Mouse (Mus musculus): ENCODE data around the gene Adgrg6.
A peak's percentile ranks its signal among the peaks of the same experiment; 100 is the strongest.

Gene Adgrg6

GRCm38 (mm10) chr10:14544941-14545717 is at the start of gene Adgrg6:
Gene Adgrg6 (minus strand): TSS chr10:14545659.
- peak; percentile 28 for DNase-seq (ENCODE audit: low read depth)

DNA sequence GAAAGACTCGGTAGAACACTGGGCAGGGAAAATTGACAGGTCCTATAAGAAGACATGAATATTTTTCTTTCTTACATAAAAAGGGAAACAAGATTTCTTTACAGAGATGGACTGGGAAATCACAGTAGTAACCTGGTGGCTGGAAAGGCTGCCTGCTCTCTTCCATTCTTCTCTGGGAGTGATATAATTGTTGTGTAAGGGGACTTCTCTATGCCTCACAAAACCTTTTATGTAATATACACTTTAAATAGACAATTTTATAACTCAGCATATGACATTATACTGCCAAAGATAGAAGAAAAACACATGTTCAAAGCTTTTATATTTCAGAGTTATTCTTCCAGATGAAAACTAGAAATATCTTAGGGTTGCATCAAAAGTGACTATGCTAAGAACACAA is 46.8 kb upstream of the Adgrg6 start:
- no peak for DNase-seq (ENCODE audit: low read depth)

- no peak for DNase-seq (ENCODE audit: low read depth)
Observed at GRCm38 (mm10) chr10:14590816-14591215, 45.4 kb upstream of the Adgrg6 start.

DNA sequence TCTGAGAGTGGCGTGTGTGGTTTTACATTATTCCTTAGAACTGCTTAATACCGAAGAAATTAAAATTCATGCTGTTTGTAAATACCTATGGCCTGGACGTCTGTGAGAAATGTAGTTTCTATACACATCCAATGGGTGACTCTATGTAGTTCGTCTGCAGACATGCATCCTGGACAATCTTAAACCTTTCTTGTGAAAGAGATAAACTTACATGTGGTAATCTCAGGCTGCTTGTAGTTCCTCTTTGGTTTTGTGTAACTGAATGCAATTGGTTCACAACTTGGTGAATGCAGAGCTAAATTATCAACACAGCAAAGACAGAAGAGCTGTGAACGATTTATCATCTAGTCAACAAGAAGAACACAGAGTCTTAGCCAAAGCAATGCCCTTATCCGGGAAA is 44.2 kb upstream of the Adgrg6 start:
- DNase-seq (ENCODE audit: low read depth): no peak

- DNase-seq (ENCODE audit: low read depth): no peak
Observed at GRCm38 (mm10) chr10:14583496-14583895, 38.0 kb upstream of the Adgrg6 start.

- peak; percentile 10 for DNase-seq (ENCODE audit: low read depth)
Observed at GRCm38 (mm10) chr10:14574255-14574654, 28.8 kb upstream of the Adgrg6 start.

GRCm38 (mm10) chr10:14571143-14571542 is 25.7 kb upstream of the Adgrg6 start:
- DNase-seq (ENCODE audit: low read depth): peak; percentile 46

- DNase-seq (ENCODE audit: low read depth): no peak
Observed at GRCm38 (mm10) chr10:14570616-14571015, 25.2 kb upstream of the Adgrg6 start.

DNA sequence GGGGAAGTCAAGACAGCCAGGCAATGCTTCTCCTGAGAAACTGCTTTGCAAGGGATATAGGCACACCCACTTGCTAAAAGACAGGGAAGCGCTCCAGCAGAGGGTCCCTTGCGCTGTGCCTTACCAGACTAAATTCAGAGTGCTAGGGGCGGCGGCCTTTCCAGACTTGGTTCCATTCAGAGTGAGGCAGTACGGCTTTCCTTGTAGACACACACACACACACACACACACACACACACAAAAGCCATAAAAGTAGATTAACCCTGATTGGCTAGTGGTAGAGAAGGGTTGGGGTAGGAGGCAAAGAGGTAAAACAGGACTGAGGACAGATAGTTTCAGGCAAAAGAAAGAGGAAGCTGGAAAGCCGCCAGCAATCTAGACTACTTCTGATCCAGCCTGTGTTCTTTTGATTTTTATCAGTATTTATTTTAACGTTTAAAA is 672 bp upstream of the Adgrg6 start:
- DNase-seq (ENCODE audit: low read depth): no peak

GRCm38 (mm10) chr10:14544608-14544940 is 885 bp downstream of the Adgrg6 start:
- no peak for DNase-seq (ENCODE audit: low read depth)

- peak; percentile 40 for DNase-seq (ENCODE audit: low read depth)
Observed at GRCm38 (mm10) chr10:14543511-14544067, 1.9 kb downstream of the Adgrg6 start.

DNA sequence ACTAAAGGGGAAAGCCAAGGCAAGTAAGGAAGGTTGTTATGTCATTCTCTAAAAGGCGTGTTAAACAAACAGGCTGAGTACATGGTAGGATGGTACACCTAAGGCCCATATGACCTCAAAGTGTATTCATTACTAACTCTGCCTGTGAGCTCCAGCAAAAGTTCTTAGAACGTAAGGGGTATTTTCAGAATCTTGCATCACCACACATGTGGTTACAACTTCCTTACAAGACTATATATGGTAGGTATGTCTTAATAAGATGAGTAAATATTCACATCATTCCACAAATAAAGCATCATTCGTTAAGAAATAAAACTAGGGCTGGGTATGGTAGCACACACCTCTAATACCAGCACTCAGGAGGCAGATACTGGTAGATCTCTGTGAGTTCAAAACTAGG is 8.4 kb downstream of the Adgrg6 start:
- no peak for DNase-seq (ENCODE audit: low read depth)

DNA sequence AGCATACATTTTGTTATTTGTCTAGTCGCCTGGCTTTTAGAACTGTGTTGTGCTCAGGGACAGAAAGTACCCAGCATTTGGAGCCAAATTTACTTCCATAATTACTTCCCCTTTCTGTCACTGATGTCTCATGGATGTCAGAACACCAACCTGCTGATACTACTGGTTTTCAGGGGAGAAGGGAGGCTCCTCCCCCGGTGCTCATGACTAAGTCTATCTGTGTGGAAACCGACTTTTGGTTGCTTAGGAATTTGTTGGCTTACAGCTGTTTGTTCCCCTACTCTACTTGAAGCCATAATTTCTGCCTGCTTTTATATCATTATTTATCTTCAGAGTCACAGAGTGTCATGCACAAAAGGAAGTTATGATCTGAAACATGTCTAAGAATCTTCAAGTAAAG is 14.4 kb downstream of the Adgrg6 start:
- DNase-seq (ENCODE audit: low read depth): peak; percentile 63

DNA sequence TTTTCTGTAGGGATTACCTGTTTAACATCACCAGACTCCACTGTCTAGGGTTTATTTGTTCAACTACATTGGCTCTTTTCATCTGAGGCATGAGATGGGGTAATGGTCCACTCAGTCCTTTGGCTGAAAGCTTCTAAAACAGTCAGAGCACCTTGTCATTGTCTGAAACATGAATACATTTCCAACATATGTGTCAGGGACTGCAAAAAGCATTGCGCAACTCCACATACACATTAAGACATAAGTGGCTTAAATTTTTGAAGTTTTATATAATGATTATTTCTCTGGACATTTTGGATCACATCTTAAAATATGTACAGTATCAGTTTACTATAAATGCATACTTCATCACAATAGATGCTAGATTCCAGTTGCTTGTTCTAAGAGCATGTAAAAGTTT is 14.8 kb downstream of the Adgrg6 start:
- no peak for DNase-seq (ENCODE audit: low read depth)

DNA sequence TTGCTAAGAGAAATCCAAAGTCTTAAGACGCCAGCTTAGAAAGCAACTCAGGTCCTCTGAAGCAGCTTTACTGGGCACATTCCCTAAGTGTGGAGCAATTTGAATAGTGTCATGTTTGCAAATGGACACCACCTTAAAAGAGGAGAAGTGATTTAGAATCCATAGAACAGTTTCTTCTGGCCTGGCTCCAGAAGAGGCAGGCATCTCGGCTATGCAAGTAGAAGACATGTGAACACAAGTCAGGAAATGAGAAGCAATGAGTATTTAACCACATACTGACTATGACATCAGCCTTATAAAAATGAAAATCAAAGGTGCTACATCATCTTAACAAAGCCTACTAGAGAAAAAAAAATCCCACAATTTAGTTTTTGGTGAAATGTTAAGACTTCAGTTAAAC is 17.7 kb downstream of the Adgrg6 start:
- peak; percentile 53 for DNase-seq (ENCODE audit: low read depth)

- no peak for DNase-seq (ENCODE audit: low read depth)
Observed at GRCm38 (mm10) chr10:14522729-14523128, 22.7 kb downstream of the Adgrg6 start.

DNA sequence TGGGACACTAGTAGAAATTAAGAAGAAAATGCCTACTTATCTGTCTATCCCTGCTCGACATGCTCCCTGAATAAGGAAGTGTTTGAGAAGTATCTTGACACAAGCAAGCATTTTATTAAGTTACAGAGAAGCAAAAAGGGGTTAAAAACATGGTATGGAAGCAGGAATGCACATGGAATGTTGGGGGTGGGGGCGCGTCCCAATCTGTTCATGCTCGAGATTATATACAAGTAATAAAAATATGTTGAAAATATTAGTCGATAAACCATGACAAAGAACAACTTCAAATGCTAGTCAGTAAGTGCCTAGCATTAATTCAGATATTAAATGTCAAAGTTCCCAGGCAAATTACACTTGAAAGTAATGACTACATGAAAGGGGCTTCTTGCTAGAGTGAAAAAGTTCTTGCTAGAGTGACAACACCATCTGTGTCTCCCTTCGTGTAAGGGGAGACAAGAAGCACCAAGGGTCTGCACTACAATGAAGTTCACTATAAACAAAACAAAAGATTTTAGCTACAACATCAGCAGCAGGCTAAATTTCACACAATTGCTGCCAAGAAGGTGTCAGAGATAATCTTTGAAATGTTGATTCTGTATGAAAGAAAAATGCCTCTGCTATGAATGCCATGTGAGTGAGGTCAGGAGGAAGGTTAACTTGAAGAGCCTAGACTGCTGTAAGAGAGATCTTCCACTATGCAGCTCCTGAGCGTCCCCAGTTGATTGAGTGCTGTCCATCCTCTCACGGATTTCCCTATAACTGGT is 24.4 kb downstream of the Adgrg6 start:
- DNase-seq (ENCODE audit: low read depth): no peak

GRCm38 (mm10) chr10:14517909-14518308 is 27.6 kb downstream of the Adgrg6 start:
- DNase-seq (ENCODE audit: low read depth): no peak

- DNase-seq (ENCODE audit: low read depth): no peak
Observed at GRCm38 (mm10) chr10:14511904-14512663, 33.4 kb downstream of the Adgrg6 start.

GRCm38 (mm10) chr10:14511157-14511556 is 34.3 kb downstream of the Adgrg6 start:
- no peak for DNase-seq (ENCODE audit: low read depth)

- no peak for DNase-seq (ENCODE audit: low read depth)
Observed at GRCm38 (mm10) chr10:14495658-14496057, 49.8 kb downstream of the Adgrg6 start.

DNA sequence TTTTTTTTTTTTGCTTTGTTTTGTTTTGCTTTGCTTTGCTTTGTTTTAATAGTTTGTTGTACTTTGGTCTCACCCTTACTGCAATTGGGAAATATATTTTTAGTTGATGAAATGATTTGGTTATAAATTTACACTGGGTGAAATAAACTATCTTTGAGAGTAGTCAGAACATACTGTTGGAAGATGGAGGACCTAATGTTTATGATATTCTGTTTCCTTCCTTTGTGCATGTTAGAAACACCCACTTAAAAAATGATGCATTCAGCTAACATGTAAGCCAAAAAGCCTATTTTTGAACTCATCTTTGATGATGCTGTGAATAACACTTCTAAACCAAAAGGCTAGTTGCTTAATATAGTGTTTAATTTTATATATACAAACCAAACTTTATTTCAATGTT is 50.3 kb downstream of the Adgrg6 start:
- no peak for DNase-seq (ENCODE audit: low read depth)

Data from NIH3T3 (cell line).